Mouse (Mus musculus): ENCODE data around the gene Zbtb3. TPM values are rescaled to one million over a fixed set of nuclear protein-coding genes. Genes with fewer than 3 reads are reported as not detected.
A peak's percentile ranks its signal among the peaks of the same experiment; 100 is the strongest.

Zbtb3 gene
- 2.9 and 3.5 TPM in 2 replicates for polyA plus RNA-seq (2015; fragmentation: Nextera tagmentation; extraction: Ambion mirVana)

DNA sequence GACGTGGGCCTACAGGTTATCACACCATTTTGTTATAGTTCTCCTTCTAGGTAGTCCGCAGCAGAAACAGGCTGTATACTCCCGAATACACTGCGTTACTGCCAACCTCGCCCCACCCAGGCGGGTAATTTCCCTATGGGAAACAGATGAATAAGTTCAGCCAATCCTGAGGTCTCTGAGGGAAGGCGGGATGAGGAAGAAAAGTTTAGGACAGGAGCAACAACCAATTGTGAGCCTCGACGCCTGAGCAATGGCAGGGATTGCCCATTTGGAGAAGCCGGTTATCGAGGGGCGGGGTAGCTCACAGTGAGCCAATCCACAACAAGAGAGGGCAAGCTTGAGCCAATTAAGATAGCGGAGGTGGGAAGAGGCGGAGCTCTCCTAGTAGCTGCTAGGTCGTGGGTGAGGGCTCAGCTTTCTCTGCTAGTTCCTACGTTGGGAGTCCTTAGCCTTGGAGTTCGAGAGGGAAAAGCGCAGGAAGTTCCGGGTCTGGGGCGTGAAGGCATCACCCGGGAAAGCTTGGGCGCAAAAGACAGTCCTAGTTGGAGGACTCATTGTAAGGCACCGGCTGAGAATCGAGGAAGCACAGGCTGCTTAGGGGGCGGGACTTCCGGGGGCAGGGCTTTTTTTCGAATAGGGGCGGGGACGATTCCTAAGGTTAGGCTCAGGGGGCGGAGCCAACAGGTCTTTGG, at the start of gene Zbtb3:
Zbtb3 (plus strand) TSS at position 426 of the 692 bp plus-strand sequence.
- peak; percentile 96 for DNase-seq (ENCODE audit: low spot score)

DNA sequence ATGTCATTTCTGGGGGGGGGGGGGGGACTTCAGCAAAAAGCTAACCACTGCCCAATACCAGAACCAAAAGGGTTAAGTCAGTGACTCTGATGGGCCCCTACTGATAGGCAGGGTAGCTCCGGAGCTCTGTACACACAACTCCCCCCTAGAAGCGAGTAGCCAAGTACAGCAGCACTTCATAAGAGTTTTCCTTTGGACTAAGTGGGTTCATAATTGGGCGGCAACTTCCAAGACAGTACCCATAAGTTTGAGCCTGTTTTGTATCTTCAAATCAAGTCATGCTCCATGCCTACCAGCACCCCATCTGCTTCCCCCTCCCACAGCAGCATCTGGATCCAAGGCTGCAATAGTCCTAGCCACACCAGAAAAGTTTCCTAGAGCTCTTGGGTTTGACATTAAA, 46.7 kb upstream of the Zbtb3 start:
- DNase-seq (ENCODE audit: low spot score): no peak

DNA sequence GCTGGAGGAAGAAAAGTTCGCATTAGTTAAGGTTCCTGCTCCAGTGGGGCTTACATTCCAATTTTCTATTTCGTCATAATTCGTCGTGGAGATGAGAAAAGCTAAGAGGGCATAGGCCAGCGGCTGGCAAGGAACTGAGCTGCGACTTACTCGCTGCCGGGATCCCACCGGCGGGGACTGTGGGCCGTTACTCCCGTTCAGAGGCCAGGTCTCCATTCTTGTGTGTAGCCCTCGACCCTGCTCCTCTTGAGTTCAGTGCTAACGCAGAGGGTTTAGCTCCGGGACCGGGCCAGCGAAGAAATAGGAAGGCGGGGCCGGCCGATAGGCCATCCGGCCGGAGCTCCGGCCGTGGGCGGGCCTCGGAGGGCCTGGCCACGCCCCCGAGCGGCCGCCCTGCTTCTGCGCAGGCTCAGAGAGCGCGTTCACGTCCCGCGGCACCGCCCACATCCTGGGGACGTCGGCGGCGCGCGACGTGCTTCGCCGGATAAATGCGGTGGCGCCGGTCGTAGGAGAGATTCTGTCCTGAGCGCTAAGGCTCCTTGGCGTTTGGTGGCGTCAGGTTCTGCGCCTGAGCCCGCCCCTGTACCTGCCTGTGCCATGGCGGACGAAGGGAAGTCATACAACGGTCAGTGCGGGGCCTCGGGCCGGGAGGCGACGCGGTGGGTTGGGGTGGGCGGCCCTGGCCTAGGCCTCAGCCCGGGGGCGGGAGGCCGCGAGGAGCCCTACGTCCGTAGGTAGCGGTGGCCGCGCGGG, 45.5 kb upstream of the Zbtb3 start, which contains the start of gene Nxf1:
Nxf1 (plus strand) TSS at position 439 of the 753 bp plus-strand sequence.
- peak; percentile 95 for DNase-seq (ENCODE audit: low spot score)

DNA sequence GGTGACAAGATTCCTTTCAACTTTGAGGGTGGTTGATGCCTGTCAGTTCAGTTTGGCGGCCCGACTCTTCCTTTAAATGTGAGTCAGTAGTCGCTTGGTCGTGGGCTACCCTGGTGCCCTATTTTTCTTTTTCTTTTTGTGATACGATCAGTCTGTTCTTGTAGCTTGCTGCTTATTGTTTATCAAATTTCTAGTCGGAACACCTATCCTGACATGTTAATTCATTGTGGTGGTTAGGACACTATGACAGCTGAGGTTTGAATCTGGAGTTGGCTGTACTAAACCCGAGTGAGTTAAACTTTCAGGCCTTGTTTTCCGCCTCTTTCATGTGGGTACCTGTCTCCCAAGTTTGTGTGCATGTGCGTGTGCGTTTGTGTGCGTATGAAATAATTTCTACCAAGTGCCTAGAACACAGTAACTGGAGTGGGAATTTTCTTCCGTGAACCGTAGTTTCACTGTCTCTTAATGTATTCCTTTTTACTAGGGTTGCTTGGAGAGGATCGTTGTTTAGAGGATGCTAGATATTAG, 44.8 kb upstream of the Zbtb3 start:
- DNase-seq (ENCODE audit: low spot score): peak; percentile 65

DNA sequence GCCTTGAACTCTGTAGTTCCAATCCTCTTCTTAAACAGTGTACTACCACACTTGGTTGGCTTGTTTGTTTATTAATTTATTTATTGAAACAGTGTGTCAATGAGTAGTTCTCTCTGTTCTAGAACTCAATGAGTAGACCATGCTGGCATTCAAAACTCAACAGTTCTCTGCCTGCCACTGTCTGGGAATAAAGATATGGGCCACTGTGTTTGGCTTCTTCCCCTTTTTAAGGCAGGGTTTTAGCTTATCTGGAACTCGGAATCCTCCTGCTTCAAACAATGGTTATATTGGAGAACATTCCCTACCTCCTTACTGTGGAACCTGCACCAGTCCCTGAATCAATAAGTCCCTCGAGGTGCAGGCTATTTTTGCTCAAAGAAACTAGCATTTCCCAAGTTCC, 43.5 kb upstream of the Zbtb3 start:
- no peak for DNase-seq (ENCODE audit: low spot score)

DNA sequence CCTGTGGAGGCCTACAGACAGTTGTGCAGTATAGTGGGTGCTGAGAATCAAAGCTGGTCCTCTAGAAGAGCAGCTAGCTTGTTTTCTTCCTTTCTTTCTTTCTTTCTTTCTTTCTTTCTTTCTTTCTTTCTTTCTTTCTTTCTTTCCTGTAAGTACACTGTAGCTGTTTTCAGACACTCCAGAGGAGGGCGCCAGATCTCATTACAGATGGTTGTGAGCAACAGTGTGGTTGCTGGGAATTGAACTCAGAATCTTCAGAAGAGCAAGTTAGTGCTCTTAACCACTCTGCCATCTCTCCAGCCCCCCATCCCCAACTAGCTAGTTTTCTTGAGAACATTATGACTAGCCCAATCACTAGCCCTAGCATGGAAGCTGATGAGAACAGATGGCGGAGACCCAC, 41.6 kb upstream of the Zbtb3 start:
- DNase-seq (ENCODE audit: low spot score): no peak

DNA sequence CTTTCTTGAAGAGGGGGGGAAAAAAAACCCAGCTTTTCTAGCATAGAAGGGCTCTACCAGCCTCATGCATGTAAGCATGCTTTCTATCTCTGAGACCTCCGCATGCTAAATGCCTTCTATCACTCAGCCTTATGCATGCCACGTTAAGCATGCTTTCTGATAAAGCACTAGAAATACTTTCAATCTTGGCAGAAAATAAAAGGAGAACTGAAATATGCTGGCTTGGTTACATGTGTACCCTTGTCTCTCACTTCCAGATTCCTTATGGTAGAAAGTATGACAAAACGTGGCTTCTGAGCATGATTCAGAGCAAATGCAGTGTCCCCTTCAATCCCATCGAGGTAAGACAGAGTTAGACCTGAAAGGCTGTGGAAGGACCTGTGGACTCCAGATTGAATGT, 39.1 kb upstream of the Zbtb3 start:
- no peak for DNase-seq (ENCODE audit: low spot score)

DNA sequence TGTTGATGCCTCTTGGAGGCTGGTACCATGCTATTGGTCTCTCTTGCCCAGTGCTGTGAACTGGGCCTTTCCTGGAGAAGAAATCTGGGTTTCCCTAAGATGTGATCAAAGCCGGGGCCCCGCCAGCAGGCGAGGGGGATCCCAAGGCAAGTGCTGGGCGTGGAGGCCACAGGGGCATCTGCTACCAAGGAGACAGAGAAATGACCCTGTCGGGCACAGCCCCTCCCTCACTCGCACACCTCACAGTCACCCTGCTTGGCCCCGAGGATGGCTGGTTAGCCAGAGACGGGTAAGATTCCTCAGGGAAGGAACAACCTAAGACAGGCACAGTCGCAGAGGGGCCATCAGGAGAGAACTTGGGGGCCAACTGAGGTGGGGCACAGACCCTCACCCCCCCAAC, 36.8 kb upstream of the Zbtb3 start:
- DNase-seq (ENCODE audit: low spot score): no peak

DNA sequence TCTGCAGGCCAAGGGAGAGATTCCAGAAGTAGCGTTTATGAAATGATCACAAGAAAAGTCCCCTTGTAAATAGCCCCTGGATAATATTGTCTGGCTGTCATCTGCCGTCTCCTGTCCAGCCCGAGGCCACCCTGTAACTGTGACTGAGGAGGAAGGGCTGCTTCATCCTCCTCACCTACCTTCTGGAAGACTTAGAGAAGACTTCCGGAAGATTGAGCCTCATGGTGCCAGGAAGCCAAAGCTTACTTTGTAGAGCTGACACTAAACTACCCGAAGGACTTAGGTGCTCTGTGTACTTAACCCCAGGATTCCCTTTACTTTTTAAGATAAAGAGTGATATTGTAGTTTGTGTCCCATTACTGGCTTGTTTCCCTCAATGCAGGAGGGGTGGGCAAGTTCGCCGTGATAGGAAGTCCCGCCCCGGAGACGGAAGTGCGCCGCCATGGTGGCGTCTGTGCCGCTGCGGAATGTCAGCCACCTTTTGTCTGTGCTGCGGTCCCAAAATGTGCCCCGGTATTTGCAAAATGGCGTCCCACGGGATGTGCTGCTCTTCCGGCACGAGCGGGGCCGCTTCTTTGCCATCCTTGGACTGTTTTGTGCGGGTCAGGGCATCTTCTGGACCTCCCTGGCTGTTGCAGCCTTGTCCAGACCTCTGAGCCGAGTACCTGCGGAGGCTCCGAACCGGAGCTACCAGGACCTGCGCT, 31.6 kb upstream of the Zbtb3 start, which contains the start of gene Tmem223:
Tmem223 (plus strand) TSS at position 430 of the 704 bp plus-strand sequence.
- peak; percentile 85 for DNase-seq (ENCODE audit: low spot score)

DNA sequence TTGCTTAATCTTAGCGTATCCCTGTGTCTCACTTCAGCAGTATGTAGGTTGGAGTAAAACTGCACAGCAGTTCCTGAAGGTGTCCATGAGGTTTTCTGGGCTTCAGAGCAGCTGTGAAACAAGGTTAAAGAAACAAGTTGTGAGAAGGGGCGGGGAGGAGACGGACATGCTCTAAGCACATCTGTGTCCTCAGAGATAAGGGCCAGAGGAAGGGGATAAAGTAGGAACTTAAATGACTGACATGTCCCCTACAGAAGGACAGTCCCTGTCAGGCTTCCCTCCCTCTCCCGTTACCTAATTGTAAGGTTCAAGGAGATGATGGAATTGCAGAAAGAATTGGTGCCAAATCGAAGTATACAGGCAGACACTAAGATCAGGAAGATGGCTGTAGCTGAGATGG, 29.4 kb upstream of the Zbtb3 start:
- no peak for DNase-seq (ENCODE audit: low spot score)

DNA sequence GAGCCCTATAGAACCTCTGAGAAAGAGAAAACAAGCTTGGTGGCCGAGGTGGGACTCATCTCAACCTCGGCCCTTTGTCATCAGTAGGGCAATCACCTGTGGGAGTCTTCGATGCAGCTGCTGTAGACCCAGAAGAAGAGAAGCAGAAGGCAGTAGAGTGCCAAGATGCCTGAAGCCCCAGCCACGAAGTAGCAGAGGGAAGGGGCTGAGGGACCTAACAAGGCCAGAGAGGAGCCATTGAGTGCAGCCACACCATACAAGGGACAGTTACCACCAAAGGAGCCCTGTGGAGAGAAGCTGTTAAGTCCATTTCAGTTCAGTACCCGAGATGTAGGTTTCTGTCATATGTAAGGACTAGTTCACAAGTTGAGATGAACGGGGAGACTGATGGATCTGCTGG, 28.9 kb upstream of the Zbtb3 start:
- DNase-seq (ENCODE audit: low spot score): no peak

DNA sequence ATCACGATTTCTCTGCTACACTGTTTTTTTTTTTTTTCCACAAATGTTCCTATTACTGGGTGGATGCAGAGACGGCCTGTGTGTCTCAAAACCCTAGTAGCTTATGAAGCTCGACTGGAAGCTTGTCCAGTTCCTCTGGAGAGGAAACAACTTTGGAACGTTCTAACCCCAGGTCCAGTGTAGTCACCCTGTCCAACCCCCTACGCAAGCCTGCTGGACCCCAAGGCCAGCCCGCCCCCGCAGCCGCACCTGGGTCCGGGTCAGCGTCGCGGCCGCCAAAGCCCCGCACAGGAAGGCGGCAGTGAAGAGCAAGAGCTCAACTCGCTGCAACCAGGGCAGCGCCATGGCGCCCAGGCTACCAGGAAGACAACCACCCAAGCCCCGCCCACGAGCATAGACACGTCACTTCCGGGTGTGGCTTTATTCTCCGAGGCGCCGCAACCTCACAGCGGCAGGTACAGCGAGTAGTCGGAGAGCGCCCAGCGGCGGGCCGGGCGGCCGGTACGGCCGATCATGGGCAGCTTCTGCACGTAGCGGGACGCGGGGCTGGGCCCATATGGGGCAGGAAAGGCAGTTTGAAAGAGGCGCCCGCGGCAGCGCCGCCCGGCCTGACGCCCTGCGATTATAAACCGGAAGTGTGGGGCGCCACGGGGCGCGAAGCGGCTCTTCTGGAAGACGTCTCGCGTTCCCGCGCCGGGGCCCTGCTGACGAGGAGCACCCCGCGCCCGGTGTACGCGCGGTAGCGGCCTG, 28.1 kb upstream of the Zbtb3 start, which contains the start of gene Tmem179b:
Tmem179b (minus strand) TSS at position 382 of the 750 bp plus-strand sequence.
- peak; percentile 96 for DNase-seq (ENCODE audit: low spot score)

DNA sequence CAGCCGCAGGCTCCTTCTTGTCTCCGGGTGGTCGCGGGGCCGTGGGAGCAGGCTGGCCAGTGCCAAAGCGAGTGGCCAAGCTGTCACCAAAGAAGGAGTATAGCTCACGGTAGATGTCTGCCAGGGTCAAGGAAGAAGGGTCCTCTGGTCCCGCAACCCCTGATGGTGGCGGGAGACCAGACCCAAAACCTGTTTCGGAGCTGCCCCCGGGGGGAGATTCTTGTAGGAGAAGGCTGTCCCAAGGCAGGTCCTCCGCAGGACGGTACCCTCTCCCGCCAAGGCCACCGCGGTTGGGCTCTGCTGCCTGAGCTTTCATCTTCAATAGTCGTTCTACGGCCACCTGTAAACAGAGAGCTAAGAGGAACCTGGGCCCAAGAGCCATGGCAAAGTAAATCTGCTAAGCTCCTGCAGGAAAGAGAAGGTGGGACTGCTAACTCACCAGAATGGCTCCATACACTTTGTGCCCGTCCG, 27.4 kb upstream of the Zbtb3 start:
- DNase-seq (ENCODE audit: low spot score): no peak

DNA sequence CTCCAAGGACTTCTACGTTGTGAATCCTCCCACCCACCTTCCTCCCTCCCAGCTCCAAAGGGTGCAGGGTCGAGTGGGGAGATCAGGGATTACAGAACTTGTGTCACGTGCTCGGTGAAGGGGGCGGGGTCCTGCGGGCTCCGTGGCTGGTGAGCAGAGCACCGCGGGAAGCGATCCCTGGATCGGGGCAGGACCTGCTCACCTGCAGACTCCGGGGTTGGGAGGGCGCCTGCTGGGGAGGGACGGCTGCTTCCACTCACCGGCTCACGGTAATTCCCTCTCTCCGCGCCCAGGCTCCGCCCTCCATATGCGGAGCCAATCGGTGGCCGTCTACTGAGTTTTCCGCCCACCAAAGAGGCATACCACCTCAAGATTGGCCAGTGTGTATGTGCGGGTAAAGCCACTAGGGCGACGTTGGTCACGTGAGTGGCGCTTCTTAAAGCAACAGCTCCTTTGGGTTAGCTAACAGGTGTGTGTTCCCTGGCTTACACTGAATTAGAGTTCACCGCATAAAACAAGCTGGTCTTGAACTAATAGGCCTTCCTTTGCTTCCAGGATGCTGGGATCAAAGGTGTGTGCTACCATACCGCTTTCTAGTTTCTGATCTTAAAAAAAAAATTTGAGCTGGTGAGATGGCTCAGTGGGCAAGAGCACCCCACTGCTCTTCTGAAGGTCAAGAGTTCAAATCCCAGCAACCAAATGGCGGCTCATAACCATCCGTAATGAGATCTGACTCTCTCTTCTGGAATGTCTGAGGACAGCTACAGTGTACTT, 16.2 kb upstream of the Zbtb3 start, which contains the start of gene Taf6l:
Taf6l (minus strand) TSS at position 410 of the 774 bp plus-strand sequence.
- DNase-seq (ENCODE audit: low spot score): peak; percentile 96

DNA sequence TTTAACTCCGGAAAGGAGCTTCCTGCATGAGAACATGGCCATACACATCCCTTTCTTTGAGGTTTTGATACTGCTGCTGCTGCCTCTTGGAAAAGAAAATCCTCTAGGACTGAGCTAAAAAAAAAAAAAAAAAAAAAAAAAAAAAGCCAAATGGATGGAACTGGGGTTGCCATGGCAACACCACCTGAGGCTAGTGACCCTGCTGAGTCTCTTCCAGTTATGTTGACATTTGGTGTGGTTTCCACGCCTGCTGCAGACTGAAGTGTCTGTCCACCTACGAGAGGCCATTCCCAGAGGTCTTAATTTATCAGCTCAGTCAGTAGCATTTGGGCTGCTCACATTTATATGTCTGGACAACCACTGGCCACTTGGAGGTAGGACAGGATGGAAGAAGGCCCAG, 13.8 kb upstream of the Zbtb3 start:
- no peak for DNase-seq (ENCODE audit: low spot score)

DNA sequence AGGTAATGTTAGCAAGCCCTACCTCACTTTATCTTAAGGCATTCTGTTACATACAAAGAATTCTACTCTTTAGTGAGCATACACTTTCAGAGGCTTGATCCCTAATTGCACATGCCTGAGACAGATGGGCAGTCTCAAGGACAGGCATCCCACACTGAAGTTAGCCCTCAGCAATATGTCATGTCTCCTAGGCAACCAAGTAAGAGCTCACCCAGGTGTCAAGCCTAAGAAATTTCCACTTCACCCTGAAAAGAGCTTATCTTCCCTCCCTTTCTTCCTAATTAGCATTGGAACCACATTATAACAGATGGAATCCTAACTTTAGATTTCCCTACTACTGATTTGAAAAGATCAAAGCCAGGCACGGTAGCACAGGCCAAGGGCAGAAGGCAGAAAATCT, 13.2 kb upstream of the Zbtb3 start:
- DNase-seq (ENCODE audit: low spot score): no peak

DNA sequence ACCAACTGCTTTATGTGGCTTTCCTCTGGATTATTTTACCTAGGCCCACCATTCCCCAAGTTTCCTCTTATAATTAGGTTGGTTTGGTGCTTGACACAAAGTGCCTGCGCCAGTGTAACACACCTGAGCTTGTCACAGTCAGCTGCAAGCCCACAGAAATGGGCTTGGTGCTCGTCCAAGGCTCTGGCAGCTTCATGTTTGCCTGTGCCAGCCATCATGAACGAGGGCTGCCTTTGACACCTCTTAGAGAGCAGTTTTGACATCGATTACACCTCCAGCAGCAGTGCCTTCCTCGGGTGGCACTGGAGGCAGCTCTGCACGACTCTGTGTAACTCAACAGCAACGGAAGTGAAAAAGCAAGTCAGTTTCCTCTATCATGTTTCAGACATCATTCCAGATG, 12.2 kb upstream of the Zbtb3 start:
- no peak for DNase-seq (ENCODE audit: low spot score)

DNA sequence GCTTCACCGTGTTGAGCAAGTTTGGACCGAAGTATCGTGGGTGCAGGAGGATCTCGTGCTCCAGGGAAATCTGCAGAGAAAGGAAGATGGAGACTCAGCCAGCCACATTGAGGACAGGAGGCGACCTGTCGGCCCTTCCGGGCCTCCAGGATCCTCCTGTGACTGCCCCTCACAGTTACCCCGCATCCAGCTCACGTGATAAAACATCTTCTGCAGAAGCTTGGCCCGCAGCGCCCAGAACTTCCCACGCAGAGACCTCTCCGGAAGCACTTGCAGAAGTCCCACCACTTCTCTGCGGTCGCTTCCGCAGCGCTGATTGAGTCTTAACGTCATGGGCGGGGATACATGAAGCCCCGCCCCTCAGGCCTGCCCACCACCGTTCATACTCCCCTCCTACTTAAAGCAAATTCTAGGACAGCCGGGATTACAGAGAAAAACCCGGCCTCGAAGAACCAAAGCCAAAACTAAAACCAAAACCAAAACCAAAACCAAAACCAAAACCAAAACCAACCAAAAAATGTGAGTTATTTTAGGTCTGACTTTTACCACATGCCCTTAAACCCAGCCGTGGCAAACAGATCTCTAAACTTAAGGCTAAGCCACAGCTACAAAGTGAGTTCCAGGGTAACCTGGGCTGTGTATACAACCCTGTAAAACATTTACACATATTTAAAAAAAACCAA, 4.0 kb upstream of the Zbtb3 start, which contains the start of gene Polr2g:
Polr2g (minus strand) TSS at position 314 of the 683 bp plus-strand sequence.
- peak; percentile 93 for DNase-seq (ENCODE audit: low spot score)

DNA sequence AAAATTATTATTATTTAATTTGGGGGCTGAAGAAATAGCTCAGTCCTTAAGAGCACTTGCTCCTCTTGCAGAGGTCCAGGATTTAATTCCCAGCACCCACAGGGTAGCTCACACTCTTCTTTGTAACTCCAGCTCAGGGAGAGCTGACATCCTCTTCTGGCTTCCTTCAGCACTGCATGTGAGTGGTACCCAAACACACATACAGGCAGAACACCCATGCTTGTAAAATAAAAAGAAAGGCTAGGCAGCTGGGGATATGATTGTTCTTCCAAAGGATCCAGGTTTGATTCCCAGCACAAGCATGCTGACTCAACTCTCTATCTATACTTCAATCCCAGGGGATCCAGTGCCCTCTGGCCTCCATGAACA, 3.4 kb upstream of the Zbtb3 start:
- DNase-seq (ENCODE audit: low spot score): no peak
